Mouse (Mus musculus) kidney, embryonic 14.5 days (tissue): Measurements from ENCODE around the gene Smarcb1. TPM values are rescaled to one million over a fixed set of nuclear protein-coding genes. Genes with fewer than 3 reads are reported as not detected.
"Not testable (repeated sequence)": the region's sequence is repeated elsewhere in the genome, so short reads cannot be mapped to it uniquely, and the experiment has no call there.

Source experiments
- ATAC-seq: fragments of 200-750 bp; cut with Nextera tagmentation; 2 replicates; pipeline ENCODE4 v1.8.0; 2017; ENCODE audit warnings: moderate number of reproducible peaks, mild to moderate bottlenecking, moderate TSS enrichment, moderate library complexity; ENCODE audit not compliant: low FRiP score, low TSS enrichment
- H3K27ac ChIP-seq: fragments of 300-500 bp; sonication (generic); 2 replicates; pipeline ENCODE4 v1.5.1; 2014; ENCODE audit warnings: low read depth, mild to moderate bottlenecking, low read length, moderate library complexity, mixed read lengths
- H3K27me3 ChIP-seq: fragments of 300-500 bp; sonication (generic); 2 replicates; pipeline ENCODE4 v1.6.1; 2014; ENCODE audit warnings: mild to moderate bottlenecking, low read length; ENCODE audit not compliant: control insufficient read depth, insufficient read depth
- H3K36me3 ChIP-seq: fragments of 300-500 bp; sonication (generic); 2 replicates; pipeline ENCODE4 v1.6.1; 2014; ENCODE audit warnings: low read length, mixed read lengths; ENCODE audit not compliant: control insufficient read depth, insufficient read depth
- H3K4me1 ChIP-seq: fragments of 300-500 bp; sonication (generic); 2 replicates; pipeline ENCODE4 v1.6.1; 2014; ENCODE audit warnings: low read length, mixed read lengths; ENCODE audit not compliant: control insufficient read depth, insufficient read depth
- H3K4me2 ChIP-seq: fragments of 300-500 bp; sonication (generic); replicated peaks from 2 replicates; pipeline ENCODE4 v1.6.1; 2014; ENCODE audit warnings: low read depth, mild to moderate bottlenecking, low read length
- H3K4me3 ChIP-seq: fragments of 300-500 bp; sonication (generic); 2 replicates; pipeline ENCODE4 v1.5.1; 2014; ENCODE audit warnings: mild to moderate bottlenecking, low read length
- H3K9ac ChIP-seq: fragments of 300-500 bp; sonication (generic); 2 replicates; pipeline ENCODE4 v1.6.1; 2014; ENCODE audit warnings: low read depth, mild to moderate bottlenecking, low read length, moderate library complexity
- H3K9me3 ChIP-seq: fragments of 300-500 bp; sonication (generic); 2 replicates; pipeline ENCODE4 v1.6.1; 2016; ENCODE audit warnings: low read length; ENCODE audit not compliant: control insufficient read depth
- WGBS: fragments of 180-500 bp; shearing (Covaris S2); extraction: QIAGEN DNeasy Blood & Tissue Kit; methylation state at CpG from one replicate; pipeline ENCODE4 v1.1.7; 2014; 5-methylcytosine and 5-hydroxymethylcytosine counted together
- polyA plus RNA-seq: library from polyadenylated mRNA; unstranded; fragments of >200 nt; fragmentation: Nextera tagmentation; extraction: Ambion mirVana; gene quantifications from 2 replicates; pipeline ENCODE4 v1.2.1, GENCODE M21; 2014

Smarcb1 gene
- polyA plus RNA-seq, 1 experiment from 2014 or later: 238 TPM

- H3K27ac ChIP-seq: no peak overlapping the region
- H3K4me3 ChIP-seq: no peak overlapping the region
- H3K9ac ChIP-seq: no peak overlapping the region
- WGBS: 76% methylated on average over 6 of the region's 6 CpGs
- peaks cover 76% of the 10 kb centered on the region for H3K36me3 ChIP-seq
- H3K4me1 ChIP-seq: peaks cover 6% of the 10 kb centered on the region; the same call in 1 of the 2 replicates
- H3K27me3 ChIP-seq: no peaks in the 10 kb centered on the region
- no peak overlapping the region for H3K4me2 ChIP-seq
- no peaks in the 10 kb centered on the region for H3K9me3 ChIP-seq
- no peak for ATAC-seq
These were observed 23.3 kb downstream of the Smarcb1 start for GRCm38 (mm10) chr10:75898039-75898564.

GRCm38 (mm10) chr10:75897373-75897772 lies 24.0 kb downstream of the Smarcb1 start:
- H3K4me1 ChIP-seq: peaks cover 6% of the 10 kb centered on the region; the same call in 1 of the 2 replicates
- 40% methylated on average over 6 of the region's 6 CpGs for WGBS
- no peak overlapping the region for H3K9ac ChIP-seq
- H3K27ac ChIP-seq: no peak overlapping the region
- no peak overlapping the region for H3K4me3 ChIP-seq
- H3K9me3 ChIP-seq: no peaks in the 10 kb centered on the region
- H3K4me2 ChIP-seq: no peak overlapping the region
- no peaks in the 10 kb centered on the region for H3K27me3 ChIP-seq
- peaks cover 68% of the 10 kb centered on the region for H3K36me3 ChIP-seq
- ATAC-seq: no peak

GRCm38 (mm10) chr10:75896208-75896607 lies 25.2 kb downstream of the Smarcb1 start:
- H3K4me2 ChIP-seq: no peak overlapping the region
- peaks cover 57% of the 10 kb centered on the region for H3K36me3 ChIP-seq
- no peak for ATAC-seq
- H3K4me1 ChIP-seq: peaks cover 6% of the 10 kb centered on the region; the same call in 1 of the 2 replicates
- H3K4me3 ChIP-seq: no peak overlapping the region
- no peaks in the 10 kb centered on the region for H3K9me3 ChIP-seq
- H3K27me3 ChIP-seq: no peaks in the 10 kb centered on the region
- no peak overlapping the region for H3K9ac ChIP-seq
- H3K27ac ChIP-seq: no peak overlapping the region
- WGBS: 96% methylated on average over 1 of the region's 1 CpGs

DNA sequence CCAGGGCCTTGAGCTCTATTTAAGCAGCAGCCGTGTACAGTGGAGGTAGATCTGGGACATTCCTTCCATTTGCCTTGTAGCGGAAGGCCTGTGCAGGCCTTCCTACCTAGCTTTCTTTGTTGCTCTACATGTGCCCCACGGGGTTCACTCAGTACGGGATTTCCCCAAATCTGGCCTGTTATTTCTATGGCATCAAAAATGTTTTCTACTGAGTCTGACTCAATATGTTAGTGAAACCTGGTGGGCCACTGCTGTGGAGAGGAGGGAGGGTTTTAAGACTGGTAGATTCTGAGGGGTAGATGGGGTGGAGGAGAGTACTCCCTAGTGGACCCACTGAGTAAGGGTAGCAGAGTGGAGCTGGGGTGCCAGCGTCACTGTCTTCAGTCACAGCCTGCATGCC lies 25.7 kb downstream of the Smarcb1 start:
- peaks cover 53% of the 10 kb centered on the region for H3K36me3 ChIP-seq
- no peak for ATAC-seq
- 89% methylated on average over 5 of the region's 5 CpGs for WGBS

GRCm38 (mm10) chr10:75894601-75895000 lies 26.8 kb downstream of the Smarcb1 start:
- WGBS: 46% methylated on average over 6 of the region's 6 CpGs
- peaks cover 9% of the 10 kb centered on the region for H3K4me1 ChIP-seq
- H3K27me3 ChIP-seq: no peaks in the 10 kb centered on the region
- no peak overlapping the region for H3K27ac ChIP-seq
- H3K9me3 ChIP-seq: no peaks in the 10 kb centered on the region
- H3K36me3 ChIP-seq: peaks cover 43% of the 10 kb centered on the region
- H3K9ac ChIP-seq: no peak overlapping the region
- no peak overlapping the region for H3K4me2 ChIP-seq
- ATAC-seq: no peak
- no peak overlapping the region for H3K4me3 ChIP-seq

More for the DNA sequence above, 25.7 kb downstream of the Smarcb1 start:
- H3K4me2 ChIP-seq: no peak overlapping the region
- no peaks in the 10 kb centered on the region for H3K27me3 ChIP-seq
- H3K4me3 ChIP-seq: no peak overlapping the region
- no peaks in the 10 kb centered on the region for H3K9me3 ChIP-seq
- H3K9ac ChIP-seq: no peak overlapping the region
- peaks cover 6% of the 10 kb centered on the region; the same call in 1 of the 2 replicates for H3K4me1 ChIP-seq
- H3K27ac ChIP-seq: no peak overlapping the region

- Histone ChIP-seq H3K9me3 (no peaks in the 10 kb centered on the region), H3K4me1 (peaks cover 17% of the 10 kb centered on the region), H3K36me3 (peaks cover 36% of the 10 kb centered on the region), H3K4me3 (peak within 1 kb of the TSS; percentile 47), H3K27me3 (no peaks in the 10 kb centered on the region), H3K4me2 (peak within 1 kb of the TSS; percentile 93), H3K9ac (peak within 1 kb of the TSS; percentile 46), H3K27ac (no peak within 1 kb of the TSS)
- under 1% methylated on average over 47 of the region's 51 CpGs for WGBS
- ATAC-seq: peak; percentile 98
These were observed 28.2 kb downstream of the Smarcb1 start, which contains the start of gene Derl3 for GRCm38 (mm10) chr10:75893089-75893750. Gene Derl3 (plus strand): TSS chr10:75893413.

DNA sequence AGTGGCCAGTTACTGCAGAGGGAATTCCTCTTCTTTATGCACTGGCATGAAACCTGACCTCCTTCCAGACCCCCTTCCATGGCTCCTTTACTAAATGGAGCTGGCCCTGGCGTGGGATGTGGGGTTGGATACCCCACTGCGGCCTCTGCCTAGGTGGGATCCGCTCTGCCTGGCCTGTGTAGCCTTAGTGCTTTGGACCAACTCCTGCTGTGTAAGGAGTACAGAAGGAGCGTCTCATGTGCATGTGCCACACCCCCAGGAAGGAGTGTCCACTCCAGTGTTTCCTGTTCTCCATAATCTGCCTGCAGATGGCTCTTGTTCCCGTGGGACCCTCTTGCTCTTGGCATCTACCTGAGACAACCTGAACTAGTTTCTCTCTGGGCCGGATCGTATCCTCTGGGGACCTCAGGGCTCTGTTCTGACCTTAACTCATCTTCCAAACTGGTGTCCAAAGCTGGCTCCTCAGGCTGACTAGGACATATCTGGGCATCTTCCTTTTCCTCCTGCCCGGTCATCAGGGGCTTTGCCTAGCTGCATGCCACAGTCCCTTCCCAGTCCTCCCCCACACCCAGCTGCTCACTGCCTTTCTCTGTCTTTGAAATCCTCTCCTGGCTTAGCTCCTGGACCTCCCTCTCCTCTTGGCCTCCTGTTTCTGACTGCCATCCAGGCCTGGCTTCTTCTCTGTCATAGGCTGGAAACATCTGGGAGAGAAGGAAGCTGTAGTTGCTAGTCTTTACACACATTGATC lies 31.8 kb downstream of the Smarcb1 start:
- H3K36me3 ChIP-seq: peaks cover 6% of the 10 kb centered on the region; the same call in 1 of the 2 replicates
- H3K27ac ChIP-seq: peak overlapping the region; percentile 9; the same call in 1 of the 2 replicates
- no peaks in the 10 kb centered on the region for H3K9me3 ChIP-seq
- 24% methylated on average over 8 of the region's 8 CpGs for WGBS
- no peak overlapping the region for H3K9ac ChIP-seq
- H3K27me3 ChIP-seq: no peaks in the 10 kb centered on the region
- H3K4me1 ChIP-seq: peaks cover 17% of the 10 kb centered on the region
- no peak overlapping the region for H3K4me3 ChIP-seq
- no peak overlapping the region for H3K4me2 ChIP-seq
- no peak for ATAC-seq

- not testable (repeated sequence) for H3K27me3 ChIP-seq, H3K36me3 ChIP-seq, H3K9me3 ChIP-seq, ATAC-seq, H3K27ac ChIP-seq, H3K4me2 ChIP-seq, H3K9ac ChIP-seq, H3K4me3 ChIP-seq
- H3K4me1 ChIP-seq: peaks cover 10% of the 10 kb centered on the region
- WGBS: 88% methylated on average over 5 of the region's 5 CpGs
These were observed 33.9 kb downstream of the Smarcb1 start for GRCm38 (mm10) chr10:75887504-75887903.

GRCm38 (mm10) chr10:75884742-75885141 lies 36.7 kb downstream of the Smarcb1 start:
- H3K4me1 ChIP-seq: peaks cover 13% of the 10 kb centered on the region
- no peak overlapping the region for H3K9ac ChIP-seq
- H3K36me3 ChIP-seq: no peaks in the 10 kb centered on the region
- WGBS: 90% methylated on average over 8 of the region's 8 CpGs
- H3K27me3 ChIP-seq: no peaks in the 10 kb centered on the region
- no peaks in the 10 kb centered on the region for H3K9me3 ChIP-seq
- H3K4me2 ChIP-seq: no peak overlapping the region
- H3K27ac ChIP-seq: no peak overlapping the region
- no peak overlapping the region for H3K4me3 ChIP-seq
- ATAC-seq: no peak
